Mouse (Mus musculus) left cerebral cortex, adult 9 months (tissue): ENCODE measurements around the gene Dcaf4.
A peak's percentile ranks its signal among the peaks of the same experiment; 100 is the strongest.

Source experiments
- DNase-seq, 2 experiments: peaks; one replicate each; pipeline ENCODE4 v3.0.0; 2022; ENCODE audit warnings: low spot score in 2 of 2

Dcaf4 gene

DNA sequence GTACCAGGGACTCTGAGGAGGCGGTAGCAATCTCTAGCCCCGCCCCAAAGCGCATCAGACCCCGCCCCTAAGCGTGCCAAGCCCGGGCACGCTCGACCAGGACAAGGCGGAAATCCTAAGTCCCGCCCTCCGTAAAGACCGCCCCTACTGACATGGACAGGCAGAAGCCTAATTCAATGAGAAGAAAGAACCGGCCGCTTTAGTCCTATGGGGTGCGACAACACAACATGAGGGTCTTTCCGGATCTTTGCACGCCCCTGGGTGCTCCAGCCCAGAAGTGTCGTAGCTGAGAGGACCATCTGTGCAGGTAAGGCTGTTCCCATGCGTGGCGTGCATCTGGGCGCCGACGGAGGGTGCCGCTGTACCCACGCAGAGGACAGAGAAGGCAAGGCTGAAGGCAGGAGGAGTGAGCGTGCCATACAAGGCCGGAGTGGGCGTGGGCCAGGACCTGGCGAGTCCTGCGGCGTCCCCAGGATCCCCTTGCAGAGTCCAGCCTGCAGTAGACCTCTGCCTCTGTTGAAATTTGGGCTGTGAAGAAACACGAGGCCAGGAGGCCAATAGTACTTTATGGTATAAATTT, at the start of gene Dcaf4:
Gene Dcaf4 (plus strand): TSS at position 156 of the 580 bp plus-strand sequence.
- DNase-seq, result peak; percentile 89 to 96

DNA sequence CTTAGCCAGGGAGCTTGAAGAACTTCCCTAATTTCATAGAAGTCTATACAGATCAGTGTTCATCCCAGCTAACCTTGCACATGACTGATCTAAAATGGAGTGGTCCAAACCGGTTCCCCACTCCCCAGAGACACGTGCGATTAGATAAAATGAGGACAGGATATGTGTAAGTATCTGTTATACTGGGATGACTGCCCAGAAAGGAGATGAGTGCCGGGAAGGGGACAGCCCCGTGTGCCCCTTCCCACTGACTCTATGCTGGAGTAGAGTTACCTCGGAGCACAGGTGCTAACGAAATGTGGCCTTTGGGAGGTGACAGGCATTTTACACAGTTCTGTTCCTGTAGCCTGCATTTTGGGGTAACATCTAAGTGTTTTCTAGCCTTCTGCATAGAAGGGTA, 48.5 kb upstream of the Dcaf4 start:
- no peak for DNase-seq

DNA sequence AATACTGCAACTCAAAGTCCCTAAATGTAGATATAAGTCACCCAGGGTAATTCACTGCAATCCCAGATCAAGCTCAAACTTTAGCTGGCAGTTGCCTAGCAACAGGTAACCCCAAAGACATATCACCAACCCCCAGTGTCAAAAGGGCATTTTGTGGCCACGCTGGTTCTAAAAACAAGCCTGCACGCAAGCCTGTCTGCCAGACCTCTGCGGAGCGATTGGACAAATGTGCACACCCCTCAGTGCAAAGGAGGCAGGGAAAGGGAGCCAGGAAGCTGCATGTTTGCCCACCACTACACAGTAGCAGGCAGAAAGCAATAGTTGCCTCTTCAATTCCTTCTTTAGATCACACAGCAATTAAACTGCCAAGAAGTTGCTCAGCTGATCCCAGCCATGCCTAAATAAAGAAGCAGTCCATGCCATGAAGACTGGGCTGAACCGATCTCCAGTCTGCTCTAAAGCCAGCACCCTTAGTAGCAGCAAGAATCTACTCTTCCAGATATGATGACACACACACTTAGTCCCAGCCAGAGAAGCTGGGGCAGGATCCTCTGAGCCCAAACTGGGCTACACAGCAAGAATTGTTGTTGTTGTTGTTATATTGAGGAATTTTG, 46.2 kb upstream of the Dcaf4 start:
- DNase-seq, result no peak

DNA sequence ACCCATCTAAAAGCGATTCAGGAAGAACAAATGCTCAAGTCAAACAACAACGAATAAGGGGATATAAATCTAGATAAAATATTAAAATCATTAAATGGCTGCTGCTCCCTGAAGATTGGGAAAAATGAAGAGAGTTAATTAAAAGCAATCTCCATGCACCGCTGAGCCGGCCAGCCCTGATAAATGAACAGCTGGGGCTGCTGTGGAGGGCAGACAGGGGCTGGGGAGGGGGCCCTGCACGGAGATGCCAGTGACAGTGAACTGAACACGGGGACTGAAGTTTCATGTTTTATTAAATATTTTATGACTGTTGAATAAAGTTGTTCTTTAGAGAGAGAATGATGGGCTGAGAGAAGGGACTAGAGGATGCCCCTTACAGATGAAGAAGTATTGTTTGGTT, 44.8 kb upstream of the Dcaf4 start:
- no peak for DNase-seq

DNA sequence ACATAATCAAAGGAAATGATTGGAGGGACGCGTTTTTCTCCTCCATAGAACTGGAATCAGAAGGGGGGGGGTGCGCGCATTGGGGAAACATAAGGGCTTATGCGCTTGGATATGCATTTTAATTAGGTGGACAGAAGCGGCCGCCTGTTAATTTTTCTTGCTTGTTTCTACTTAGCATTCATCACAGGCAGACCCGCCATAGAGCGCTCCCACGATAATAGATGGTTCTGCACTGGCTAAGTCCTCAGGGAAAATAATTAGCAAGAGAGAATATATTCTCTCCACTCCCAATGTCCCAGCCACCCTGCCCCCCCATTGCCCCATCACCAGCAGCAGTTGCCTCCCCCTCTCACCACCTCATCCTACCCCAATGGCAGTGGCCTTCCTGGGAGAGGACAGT, 44.0 kb upstream of the Dcaf4 start:
- no peak for DNase-seq

DNA sequence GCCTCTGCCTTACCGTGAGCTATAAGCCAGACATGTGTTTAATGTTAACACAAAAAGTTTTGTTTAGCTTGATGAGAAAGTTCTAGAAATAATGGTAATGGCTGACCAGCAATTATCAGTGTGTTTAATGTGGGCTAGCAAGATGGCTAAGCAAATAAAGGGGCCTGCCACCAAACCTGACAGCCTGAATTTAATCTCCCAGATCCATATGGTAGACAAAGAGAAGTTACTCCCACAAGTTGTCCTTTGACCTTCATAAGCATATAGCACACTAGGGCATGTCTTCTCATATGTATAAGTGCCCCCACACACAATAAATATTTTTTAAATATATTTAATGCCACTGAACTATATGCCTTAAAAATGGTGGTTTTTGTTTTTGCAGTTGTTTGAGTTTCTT, 41.1 kb upstream of the Dcaf4 start:
- no peak for DNase-seq

DNA sequence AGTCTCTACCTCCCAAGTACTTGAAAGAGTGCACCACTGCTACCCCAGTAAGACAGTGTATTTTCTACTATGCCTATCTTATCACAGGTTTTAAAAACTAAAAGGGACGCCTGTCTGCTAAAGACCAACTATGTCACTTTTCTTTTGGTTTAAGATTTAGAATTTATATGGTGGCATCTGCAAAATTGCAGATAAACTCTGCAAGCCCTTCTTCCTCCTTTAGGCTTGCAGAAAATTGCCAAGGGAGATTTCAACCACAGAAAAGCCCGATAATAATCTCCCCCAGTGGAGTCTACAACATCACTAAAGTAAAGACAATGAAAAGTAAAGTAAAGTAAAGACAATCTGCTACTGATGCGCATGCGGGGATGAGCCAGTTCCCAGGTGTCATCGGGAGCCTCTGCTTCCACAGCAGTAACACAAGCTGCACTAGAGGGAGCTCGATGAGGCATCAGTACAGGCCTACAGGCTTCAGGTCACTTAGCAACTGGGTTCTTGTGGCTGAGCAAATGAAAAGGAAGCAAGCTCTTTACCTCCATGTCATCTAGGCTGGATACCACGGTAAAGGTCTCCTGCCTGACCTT, 40.4 kb upstream of the Dcaf4 start:
- no peak for DNase-seq

DNA sequence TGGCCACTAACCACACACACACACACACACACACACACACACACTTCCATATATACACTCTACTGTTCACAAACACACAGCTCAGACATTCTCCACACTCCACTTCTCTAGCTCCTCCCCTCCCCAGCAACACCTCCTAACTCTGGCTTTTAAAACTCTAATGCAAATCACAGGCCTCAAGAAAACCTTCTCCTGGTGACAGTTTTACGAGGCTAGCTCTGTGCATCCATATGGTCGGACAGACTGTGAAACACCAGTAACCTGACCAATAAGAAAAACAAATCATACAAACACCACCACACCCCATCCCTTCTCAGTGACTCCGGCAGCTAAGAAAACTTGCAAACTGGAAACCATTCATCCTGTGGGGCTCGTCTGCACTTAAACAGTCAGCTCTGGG, 38.8 kb upstream of the Dcaf4 start:
- no peak for DNase-seq

DNA sequence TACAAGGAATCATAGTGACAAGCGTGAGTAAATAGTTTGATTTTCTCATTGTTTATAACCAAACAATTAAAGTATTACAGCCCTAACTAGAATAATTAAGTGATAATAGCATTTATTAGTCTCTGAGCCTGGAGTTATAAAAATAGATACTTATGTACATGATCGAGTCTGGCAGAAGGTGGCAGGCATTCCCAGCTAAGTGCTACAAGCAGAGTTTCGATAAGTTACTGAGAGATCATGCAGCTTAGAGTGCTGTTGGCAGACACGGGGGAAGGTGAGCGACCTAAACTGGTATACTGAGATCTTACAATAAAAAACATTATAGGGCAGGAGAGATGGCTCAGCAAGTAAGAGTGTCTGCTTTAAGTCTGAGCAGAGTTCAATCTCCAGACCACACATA, 36.6 kb upstream of the Dcaf4 start:
- DNase-seq, result no peak

DNA sequence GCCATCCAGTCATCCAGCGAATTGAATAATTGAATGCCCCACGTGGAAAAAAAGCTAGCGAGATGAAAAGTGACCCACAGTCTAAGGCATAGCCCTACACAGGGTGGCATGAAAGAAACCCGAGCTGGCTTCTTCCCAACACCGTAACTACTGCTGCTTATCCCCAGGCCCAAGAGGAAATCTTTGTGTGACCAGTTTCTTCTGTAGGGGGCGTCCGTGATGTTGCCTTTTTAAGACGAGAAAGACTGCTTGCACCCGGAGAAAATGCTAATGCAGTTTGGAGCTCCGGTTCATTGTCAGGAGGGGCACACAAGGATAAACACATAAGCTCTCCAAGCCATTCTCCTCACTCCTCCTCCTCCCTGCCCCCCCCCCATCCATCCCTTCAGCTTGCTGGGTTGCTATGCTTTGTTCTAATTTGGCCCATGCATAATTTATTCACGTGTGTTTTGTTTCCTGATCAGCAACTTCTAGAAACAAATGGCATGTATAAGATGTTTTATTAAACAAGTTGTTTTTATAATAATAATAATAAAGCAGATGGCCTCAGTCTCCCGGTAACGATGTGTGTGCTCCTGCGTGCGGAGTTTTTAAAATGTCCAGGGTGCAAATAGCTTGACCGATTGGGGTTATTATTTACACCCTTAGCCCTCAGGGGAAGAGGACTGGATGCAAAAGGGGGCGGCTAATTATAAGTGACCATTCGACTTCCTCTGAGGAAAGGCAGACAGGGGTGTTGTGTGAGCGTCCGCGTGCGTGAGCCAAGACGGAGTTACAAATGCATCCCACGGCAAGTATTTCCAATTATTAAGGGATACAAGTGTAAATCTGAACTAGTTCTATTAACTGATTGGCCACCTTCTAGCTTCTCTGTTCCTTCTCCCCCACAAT, 35.2 kb upstream of the Dcaf4 start:
- no peak for DNase-seq

DNA sequence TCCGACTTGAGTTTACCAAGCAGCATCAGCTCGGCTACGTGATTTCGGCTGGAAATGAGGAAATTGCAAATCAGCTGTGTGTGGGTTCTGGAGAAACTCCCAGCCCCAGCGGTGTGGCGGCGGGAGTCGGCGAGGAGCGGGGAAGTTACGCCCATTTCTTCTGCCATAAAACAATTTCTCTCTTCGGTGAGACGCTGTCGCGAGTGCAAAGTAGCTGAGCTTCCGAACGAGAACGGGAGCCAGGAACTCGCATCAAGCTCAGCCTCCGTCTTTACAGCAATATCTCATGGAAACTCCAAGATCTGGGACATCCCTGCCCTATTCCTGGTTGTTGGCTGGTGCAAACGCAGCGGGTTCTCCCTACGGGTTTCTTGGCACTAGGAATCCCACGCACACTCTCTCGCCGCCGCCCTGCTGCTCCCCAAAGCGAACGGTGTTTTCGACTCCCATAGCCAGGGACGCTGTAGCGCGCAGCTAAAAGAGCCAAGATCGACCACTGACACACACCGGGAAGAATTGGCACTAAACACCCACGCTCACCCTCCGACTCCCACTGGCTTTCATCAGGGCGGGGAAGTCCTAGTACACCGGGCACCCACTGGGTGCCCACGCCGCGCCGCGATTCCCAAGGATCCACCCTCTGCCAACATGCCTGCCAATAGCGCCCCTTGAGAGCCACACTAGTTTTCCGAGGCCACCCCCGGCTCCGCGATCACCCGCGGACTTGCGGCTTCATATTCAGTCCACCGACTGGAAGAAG, 34.2 kb upstream of the Dcaf4 start:
- peak in 1 of 2 experiments; percentile 65 for DNase-seq

DNA sequence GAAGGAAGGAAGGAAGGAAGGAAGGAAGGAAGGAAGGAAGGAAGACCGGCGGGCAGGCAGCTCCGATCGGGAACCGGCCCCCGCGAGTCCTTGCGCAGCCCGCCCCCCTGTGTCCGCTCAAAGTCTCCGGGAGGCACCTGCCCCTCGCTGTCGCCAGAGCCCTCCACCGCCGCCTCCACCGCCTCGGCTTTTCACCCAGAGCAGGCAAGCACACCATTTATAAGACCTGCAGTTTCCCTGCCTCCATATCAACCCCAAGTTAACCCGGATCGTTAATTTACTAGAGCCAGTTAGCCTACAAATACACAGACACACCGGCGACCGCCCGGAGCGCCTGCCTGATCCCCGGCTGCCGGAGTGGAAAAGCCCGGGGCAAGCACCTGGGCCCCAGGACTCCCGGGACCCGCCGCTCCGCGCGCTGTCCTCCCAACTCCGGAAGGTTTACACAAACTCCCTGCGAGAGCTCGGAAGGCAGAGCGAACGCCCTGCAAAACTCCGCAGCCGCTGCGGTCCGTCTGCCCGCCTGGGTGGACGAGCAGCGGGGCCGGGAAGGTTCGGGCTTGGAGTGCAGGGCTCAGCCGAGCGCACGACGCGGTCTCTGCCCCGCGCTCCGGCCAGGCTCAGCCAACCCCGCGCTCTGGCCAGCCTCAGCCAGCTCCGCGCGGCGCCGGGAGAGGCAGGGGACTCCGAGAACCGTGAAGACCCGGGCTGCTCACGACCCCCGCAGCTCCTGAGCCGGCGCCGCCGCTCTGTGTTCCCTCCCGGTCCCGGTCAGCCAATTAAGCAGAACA, 33.4 kb upstream of the Dcaf4 start:
- DNase-seq, result no peak

DNA sequence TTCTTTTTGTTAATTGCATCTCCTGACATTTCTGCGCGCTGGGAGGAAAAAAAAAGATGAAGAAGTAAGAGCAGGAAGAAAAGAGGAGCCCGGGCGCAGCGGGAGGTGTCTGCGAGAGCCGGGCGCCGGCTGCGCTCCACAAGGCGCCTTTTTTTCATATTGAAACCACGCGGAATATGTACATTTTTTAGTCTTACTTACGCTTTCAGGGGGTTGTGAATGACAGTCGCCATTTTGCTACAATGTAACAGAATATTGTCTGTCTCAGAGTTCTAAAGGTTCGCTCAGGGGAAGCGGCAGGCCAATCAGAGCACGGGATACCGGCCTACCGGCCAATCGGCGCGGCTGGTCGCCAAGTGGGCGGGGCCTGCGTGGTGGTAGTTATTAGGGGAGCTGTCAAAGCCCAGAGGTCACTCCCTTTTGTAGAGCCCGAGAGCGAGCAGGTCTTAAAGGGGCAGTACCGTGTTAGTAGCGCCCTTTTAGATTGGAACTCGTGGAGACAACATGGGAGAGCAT, 32.7 kb upstream of the Dcaf4 start, which contains the start of gene Dpf3:
Gene Dpf3 (minus strand): TSS at position 241 of the 516 bp plus-strand sequence.
- DNase-seq, result peak; percentile 83 to 96

DNA sequence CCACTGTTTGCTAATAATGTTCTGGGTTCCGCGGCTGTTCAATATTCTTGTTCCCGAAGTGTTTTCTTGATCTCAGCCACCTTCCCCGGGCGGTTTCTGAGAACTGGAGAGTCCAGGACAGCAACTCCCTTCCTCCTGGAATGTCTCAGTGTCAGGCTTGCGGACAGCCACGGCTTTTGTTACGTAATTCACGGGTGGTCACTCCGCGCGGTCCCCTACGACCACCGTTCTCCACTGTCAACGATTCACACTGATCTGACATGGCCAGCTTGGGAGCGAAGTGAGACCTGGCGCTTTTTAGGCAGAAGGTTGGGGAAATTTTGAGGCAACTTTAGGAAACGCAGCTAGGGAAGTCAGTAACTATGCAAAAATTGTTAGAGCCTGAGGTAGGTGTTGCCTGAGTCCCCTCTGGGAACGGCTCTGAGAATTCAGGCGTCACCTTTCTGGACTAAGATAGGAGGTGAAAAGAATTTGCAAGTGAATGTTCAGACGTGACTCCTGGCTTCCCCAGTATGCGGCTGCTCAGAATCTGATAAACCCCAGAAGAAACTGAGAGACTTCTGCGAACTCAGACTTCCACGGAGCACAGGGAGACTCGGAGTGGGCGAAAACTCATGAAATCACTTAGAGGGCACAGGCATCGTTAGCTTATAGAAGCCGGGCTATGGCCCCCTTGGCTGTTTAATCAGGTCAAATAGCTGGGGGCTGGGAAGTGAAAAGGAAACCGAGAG, 31.9 kb upstream of the Dcaf4 start:
- DNase-seq, result no peak

DNA sequence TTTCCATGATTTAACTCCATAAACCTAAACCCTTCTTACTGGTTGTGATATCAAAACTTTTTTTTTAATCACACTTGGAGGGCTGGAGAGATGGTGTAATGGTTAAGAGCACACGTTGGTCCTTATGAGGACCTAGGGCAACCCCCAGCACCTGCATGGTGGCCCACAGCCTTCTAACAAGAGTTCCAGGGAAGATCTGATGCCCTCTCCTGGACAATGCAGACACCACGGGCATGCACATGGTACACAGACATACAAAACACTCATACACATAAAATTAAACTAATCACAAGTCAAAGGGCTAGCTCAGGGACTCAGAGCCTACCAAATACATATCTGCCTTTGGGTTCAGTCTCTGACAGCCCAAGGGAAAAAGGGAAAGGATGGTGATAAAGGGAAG, 30.5 kb upstream of the Dcaf4 start:
- no peak for DNase-seq

DNA sequence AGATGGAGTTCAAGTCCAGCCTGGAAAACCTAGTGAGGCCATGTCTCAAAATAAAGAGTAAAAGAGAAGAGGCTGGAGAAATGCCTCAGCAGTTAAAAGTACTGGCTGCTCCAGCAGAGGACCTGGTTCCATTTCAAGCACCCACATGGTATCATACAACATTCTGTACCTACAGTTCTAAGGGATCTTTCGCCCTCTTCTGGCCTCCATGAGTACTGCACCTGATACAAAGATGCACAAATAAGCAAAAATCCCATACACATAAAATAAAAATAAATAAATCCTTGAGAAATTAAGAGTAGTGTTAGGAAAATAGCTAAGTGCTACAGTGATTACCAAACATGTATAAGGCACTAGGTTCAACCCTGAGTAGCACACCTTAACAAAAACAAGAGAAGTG, 28.7 kb upstream of the Dcaf4 start:
- no peak for DNase-seq

DNA sequence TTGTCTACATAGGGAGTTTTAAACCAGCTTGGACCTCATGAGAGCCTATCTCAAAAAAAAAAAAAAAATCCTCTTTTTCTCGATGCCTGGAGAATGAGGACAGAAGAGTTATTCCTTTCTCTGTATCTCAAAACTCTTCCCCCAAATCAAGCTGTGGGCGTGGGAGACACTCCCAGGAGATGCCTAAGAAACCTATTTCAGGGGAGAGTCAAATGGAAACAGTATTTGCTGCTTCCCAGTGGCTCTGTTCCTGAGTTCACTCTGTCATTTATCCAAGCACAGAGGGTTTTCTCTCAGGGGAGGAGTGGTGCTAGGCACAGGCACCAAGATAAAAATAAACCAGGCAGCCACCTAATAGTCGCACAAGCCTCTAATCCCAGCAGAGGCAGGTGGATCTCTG, 27.5 kb upstream of the Dcaf4 start:
- no peak for DNase-seq

DNA sequence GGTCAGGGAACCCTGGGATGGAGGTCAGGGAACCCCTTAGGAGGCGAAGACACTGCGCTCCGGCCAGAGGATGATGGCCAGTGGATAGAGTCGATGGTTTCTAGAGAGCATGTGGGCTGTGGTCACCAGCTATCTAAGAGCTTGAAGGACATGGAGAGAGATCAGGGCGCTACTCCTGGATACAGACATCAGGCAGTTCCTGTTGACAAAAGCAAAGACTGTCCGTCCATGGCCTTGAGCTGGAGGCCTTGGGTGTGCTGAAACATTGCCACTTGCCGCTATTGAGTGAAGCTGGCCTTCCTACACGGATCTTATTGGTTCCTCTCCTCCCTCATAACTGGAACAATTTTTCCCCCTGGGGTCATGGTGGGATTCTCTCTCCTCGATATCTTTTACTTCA, 26.1 kb upstream of the Dcaf4 start:
- DNase-seq, result no peak

DNA sequence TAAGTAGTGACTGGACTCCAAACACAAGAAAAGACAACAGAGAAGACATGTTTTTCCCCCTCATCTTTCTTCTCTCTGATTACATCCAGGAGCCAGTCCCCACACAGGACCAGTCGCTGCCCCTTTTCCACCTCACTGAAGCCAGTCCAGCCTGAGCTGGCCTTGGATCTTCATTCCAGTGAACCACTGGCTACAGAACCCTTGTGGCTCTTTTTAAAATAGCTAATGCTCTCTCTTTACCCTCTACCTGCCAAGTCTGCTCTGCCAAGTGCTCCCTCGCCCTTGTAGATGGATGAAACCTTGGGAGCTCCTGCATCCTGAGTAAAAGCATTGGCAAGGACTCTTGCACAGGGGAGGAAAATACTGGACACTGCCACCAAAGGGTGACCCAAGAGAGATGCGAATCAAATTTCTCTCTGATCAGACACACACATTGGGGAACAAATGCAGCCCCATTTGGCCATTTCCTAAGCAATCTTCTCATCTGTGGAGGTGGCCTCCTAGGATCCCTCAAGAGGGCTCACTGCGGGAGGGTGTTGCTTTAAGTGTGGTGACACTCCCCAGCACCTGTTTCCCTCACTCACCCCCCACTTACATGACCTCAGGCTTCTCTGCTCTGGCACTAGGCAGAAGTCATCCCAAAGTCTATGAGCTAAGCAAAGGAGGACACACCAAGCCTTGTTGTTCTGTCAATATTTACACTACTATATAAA, 24.9 kb upstream of the Dcaf4 start:
- no peak for DNase-seq

DNA sequence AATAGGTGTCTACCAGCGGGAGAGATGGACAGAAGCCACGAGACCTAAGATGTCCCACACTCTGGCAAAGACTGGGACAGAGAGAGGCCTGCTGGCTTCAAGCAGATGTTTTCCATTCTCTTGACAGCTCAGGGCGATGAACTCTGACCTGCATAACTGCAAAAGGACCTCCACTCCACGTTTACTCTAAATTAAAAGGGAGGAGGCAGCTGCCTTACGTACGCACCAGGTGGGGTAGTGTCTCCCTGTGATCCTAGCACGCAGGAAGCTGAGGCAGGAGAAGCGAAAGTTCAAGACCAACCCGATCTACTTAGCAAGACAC, 24.3 kb upstream of the Dcaf4 start:
- no peak for DNase-seq
